Mouse (Mus musculus): ENCODE measurements around the gene Wdr5.
A peak's percentile ranks its signal among the peaks of the same experiment; 100 is the strongest.
"Not testable (repeated sequence)": the region's sequence is repeated elsewhere in the genome, so short reads cannot be mapped to it uniquely, and the experiment has no call there.

Gene Wdr5

GRCm38 (mm10) chr2:27496391-27497028 is 18.4 kb upstream of the Wdr5 start:
- peak; percentile 23; the same call in 1 of the 2 replicates for ATAC-seq (ENCODE audit: low TSS enrichment)

- no peak for ATAC-seq (ENCODE audit: low TSS enrichment)
Observed at GRCm38 (mm10) chr2:27504113-27504885, 10.7 kb upstream of the Wdr5 start.

- no peak for ATAC-seq (ENCODE audit: low TSS enrichment)
Observed at GRCm38 (mm10) chr2:27505539-27505938, 9.4 kb upstream of the Wdr5 start.

- not testable (repeated sequence) for ATAC-seq (ENCODE audit: low TSS enrichment)
Observed at GRCm38 (mm10) chr2:27506658-27507057, 8.3 kb upstream of the Wdr5 start.

GRCm38 (mm10) chr2:27507562-27507961 is 7.4 kb upstream of the Wdr5 start, which contains the start of gene Brd3:
TSS of gene Brd3 (minus strand) at chr2:27507662.
- no peak for ATAC-seq (ENCODE audit: low TSS enrichment)

GRCm38 (mm10) chr2:27510706-27511105 is 4.3 kb upstream of the Wdr5 start:
- ATAC-seq (ENCODE audit: low TSS enrichment) = no peak

GRCm38 (mm10) chr2:27512909-27513308 is 2.0 kb upstream of the Wdr5 start:
- ATAC-seq (ENCODE audit: low TSS enrichment) = no peak

- ATAC-seq (ENCODE audit: low TSS enrichment) = no peak
Observed at GRCm38 (mm10) chr2:27513861-27514260, 1.1 kb upstream of the Wdr5 start.

GRCm38 (mm10) chr2:27515341-27516166 is 597 bp downstream of the Wdr5 start:
- ATAC-seq (ENCODE audit: low TSS enrichment) = peak; percentile 10; the same call in 1 of the 2 replicates

GRCm38 (mm10) chr2:27516289-27516688 is 1.3 kb downstream of the Wdr5 start:
- no peak for ATAC-seq (ENCODE audit: low TSS enrichment)

- no peak for ATAC-seq (ENCODE audit: low TSS enrichment)
Observed at GRCm38 (mm10) chr2:27518283-27518682, 3.3 kb downstream of the Wdr5 start.

- not testable (repeated sequence) for ATAC-seq (ENCODE audit: low TSS enrichment)
Observed at GRCm38 (mm10) chr2:27538455-27539330, 23.7 kb downstream of the Wdr5 start.

GRCm38 (mm10) chr2:27539336-27539735 is 24.4 kb downstream of the Wdr5 start:
- ATAC-seq (ENCODE audit: low TSS enrichment) = no peak

GRCm38 (mm10) chr2:27539772-27540514 is 25.0 kb downstream of the Wdr5 start:
- peak; percentile 96 for ATAC-seq (ENCODE audit: low TSS enrichment)

GRCm38 (mm10) chr2:27540515-27540836 is 25.5 kb downstream of the Wdr5 start:
- ATAC-seq (ENCODE audit: low TSS enrichment) = 0 out of 2 replicates have a peak, but pooled peaks have one; percentile 9

- no peak for ATAC-seq (ENCODE audit: low TSS enrichment)
Observed at GRCm38 (mm10) chr2:27541225-27541624, 26.3 kb downstream of the Wdr5 start.

GRCm38 (mm10) chr2:27544613-27545012 is 29.7 kb downstream of the Wdr5 start:
- ATAC-seq (ENCODE audit: low TSS enrichment) = 0 out of 2 replicates have a peak, but pooled peaks have one; percentile 28

- ATAC-seq (ENCODE audit: low TSS enrichment) = not testable (repeated sequence)
Observed at GRCm38 (mm10) chr2:27545517-27545916, 30.6 kb downstream of the Wdr5 start.

GRCm38 (mm10) chr2:27546041-27546440 is 31.1 kb downstream of the Wdr5 start:
- ATAC-seq (ENCODE audit: low TSS enrichment) = not testable (repeated sequence)

GRCm38 (mm10) chr2:27547326-27547725 is 32.4 kb downstream of the Wdr5 start:
- no peak for ATAC-seq (ENCODE audit: low TSS enrichment)

- no peak for ATAC-seq (ENCODE audit: low TSS enrichment)
Observed at GRCm38 (mm10) chr2:27547986-27548385, 33.0 kb downstream of the Wdr5 start.

Measured in frontal cortex, adult (tissue).